24 mouse cellular contexts compared by ENCODE assay signal in genomic region chr12:54887580-54888127, GRCm38 (mm10).
"Had no signal": no experiment of that assay in that cellular context is flagged by ENCODE, and none has a peak within 500 bp of the region (broad histone marks: within the 10 kb centered on the region; RNA-seq: fewer than 3 reads in every experiment).

No protein-coding gene starts in this region.

- H3K27me3 ChIP-seq: heart, embryonic 13.5 days; heart, embryonic 15.5 days; hindbrain, embryonic 13.5 days; hindbrain, embryonic 15.5 days; liver, embryonic 13.5 days; liver, embryonic 15.5 days had no signal

- H3K9me3 ChIP-seq: heart, embryonic 13.5 days; heart, embryonic 15.5 days; hindbrain, embryonic 13.5 days; hindbrain, embryonic 15.5 days; liver, embryonic 13.5 days; liver, embryonic 15.5 days had no signal

- H3K36me3 ChIP-seq: heart, embryonic 15.5 days; hindbrain, embryonic 15.5 days had no signal

- H3K27ac ChIP-seq: heart, embryonic 13.5 days; heart, embryonic 15.5 days; hindbrain, embryonic 13.5 days; hindbrain, embryonic 15.5 days; hindbrain, postnatal 0 days; layer of hippocampus, adult 2 months; left cerebral cortex, adult 2 months; liver, embryonic 13.5 days; liver, embryonic 15.5 days had no signal

- ATAC-seq: hindbrain, postnatal 0 days; intestine, embryonic 16.5 days had no signal

- H3K4me3 ChIP-seq: heart, embryonic 13.5 days; heart, embryonic 15.5 days; hindbrain, embryonic 13.5 days; hindbrain, embryonic 15.5 days; layer of hippocampus, adult 2 months; left cerebral cortex, adult 2 months; liver, embryonic 13.5 days; liver, embryonic 15.5 days had no signal

- H3K9ac ChIP-seq: heart, embryonic 13.5 days; heart, embryonic 15.5 days; hindbrain, embryonic 13.5 days; hindbrain, embryonic 15.5 days; liver, embryonic 13.5 days; liver, embryonic 15.5 days had no signal

- DNase-seq: gastrocnemius, postnatal 14 days; gastrocnemius, postnatal 36 days; heart, adult 18-20 months; heart, postnatal 14 days; heart, postnatal 36 days; kidney, adult 11 months; kidney, adult 2 months; kidney, postnatal 10 days; kidney, postnatal 25 days; kidney, postnatal 4 days; liver; liver, embryonic 13.5 days; lung, adult 18-20 months had no signal

- H3K4me2 ChIP-seq: heart, embryonic 11.5 days; heart, embryonic 13.5 days; heart, embryonic 15.5 days; hindbrain, embryonic 13.5 days; hindbrain, embryonic 15.5 days; liver, embryonic 11.5 days; liver, embryonic 13.5 days; liver, embryonic 15.5 days had no signal

- H3K4me1 ChIP-seq: heart, embryonic 13.5 days; heart, embryonic 15.5 days; hindbrain, embryonic 13.5 days; hindbrain, embryonic 15.5 days; liver, embryonic 13.5 days; liver, embryonic 15.5 days had no signal
